ENCODE assay signal across 12 mouse cellular contexts in the genomic region with DNA sequence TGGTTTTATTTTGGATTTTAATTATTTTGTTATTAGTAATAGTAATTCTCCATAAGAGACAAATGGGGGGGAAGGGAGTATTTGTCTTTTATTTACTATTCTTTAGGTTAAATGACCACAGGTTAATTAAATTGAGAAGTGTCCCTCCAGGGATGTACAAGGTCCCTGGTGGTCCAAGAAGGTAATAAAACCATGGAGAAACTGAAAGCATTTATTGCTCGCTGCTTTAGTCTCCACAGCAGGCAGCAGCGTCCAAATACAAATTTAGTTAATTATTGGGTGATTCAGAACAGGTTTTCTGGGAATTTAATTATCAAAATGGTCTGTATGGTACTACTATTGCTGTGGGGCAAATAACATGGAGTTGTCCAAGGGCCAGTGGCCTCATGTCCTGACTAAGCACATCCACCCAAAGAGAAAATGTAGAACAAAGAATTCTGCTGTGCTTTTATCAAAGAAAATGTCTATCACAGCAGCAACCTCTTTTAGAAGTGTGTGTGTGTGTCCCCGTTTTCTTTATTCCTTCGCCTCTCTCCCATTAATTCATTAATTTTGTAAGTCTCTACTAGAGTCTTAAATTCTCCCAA.
"Had no signal": no experiment of that assay in that cellular context is flagged by ENCODE, and none has a peak within 500 bp of the region (broad histone marks: within the 10 kb centered on the region; RNA-seq: fewer than 3 reads in every experiment).

No protein-coding gene starts in this region.

- DNase-seq: kidney, adult 2 months; kidney, postnatal 14 days; lung, adult 2 months; lung, postnatal 36 days; right cerebral cortex, adult 18-20 months; right cerebral cortex, postnatal 25 days; thymus, postnatal 4 days had no signal

- H3K27me3 ChIP-seq: kidney, embryonic 15.5 days; liver, embryonic 15.5 days had no signal

- H3K36me3 ChIP-seq: kidney, embryonic 15.5 days; limb, embryonic 10.5 days; liver, embryonic 15.5 days had no signal

- H3K4me1 ChIP-seq: kidney, embryonic 15.5 days; liver, embryonic 15.5 days had no signal

- H3K4me3 ChIP-seq: kidney, embryonic 15.5 days; left cerebral cortex, adult 2 months; limb, embryonic 10.5 days; liver, embryonic 15.5 days had no signal

- H3K27ac ChIP-seq: kidney, embryonic 15.5 days; left cerebral cortex, adult 2 months; limb, embryonic 10.5 days; liver, embryonic 15.5 days had no signal

- H3K9ac ChIP-seq: kidney, embryonic 15.5 days; liver, embryonic 15.5 days had no signal

- H3K9me3 ChIP-seq: kidney, embryonic 15.5 days; limb, embryonic 10.5 days; liver, embryonic 15.5 days had no signal

- H3K4me2 ChIP-seq: kidney, embryonic 15.5 days; liver, embryonic 11.5 days; liver, embryonic 15.5 days had no signal
